Mouse (Mus musculus): Measurements from ENCODE around the gene Bik. TPM values are rescaled to one million over a fixed set of nuclear protein-coding genes. Genes with fewer than 3 reads are reported as not detected.

The Bik gene
- polyA plus RNA-seq, 1 experiment: 3.7 TPM

- Histone ChIP-seq H3K4me3 (ENCODE audit: low read depth, low read length) (no peak overlapping the region), H3K36me3 (ENCODE audit: control insufficient read depth, insufficient read depth, low read length, poor library complexity, severe bottlenecking) (peaks cover 25% of the 10 kb centered on the region), H3K9me3 (replicated peaks; ENCODE audit: control insufficient read depth, insufficient read depth, low read length, poor library complexity, severe bottlenecking) (no peaks in the 10 kb centered on the region), H3K9ac (ENCODE audit: low read depth, poor library complexity, severe bottlenecking) (no peak overlapping the region), H3K27ac (ENCODE audit: insufficient read depth, low read length) (no peak overlapping the region), H3K27me3 (ENCODE audit: control insufficient read depth, insufficient read depth, low read length, poor library complexity, severe bottlenecking) (no peaks in the 10 kb centered on the region), H3K4me1 (ENCODE audit: control insufficient read depth, insufficient read depth, low read length) (no peaks in the 10 kb centered on the region)
- TF ChIP-seq EP300 (IDR thresholded peaks at IDR 0.05; ENCODE audit: insufficient read depth, low read depth, low read length) (no peak), CTCF (IDR thresholded peaks at IDR 0.05; ENCODE audit: low read depth, low read length) (no peak), POLR2A (IDR thresholded peaks at IDR 0.05; ENCODE audit: insufficient read depth, low read length) (no peak)
Measured at GRCm38 (mm10) chr15:83584741-83585220, 58.1 kb downstream of the Bik start.

GRCm38 (mm10) chr15:83590841-83591240 is 64.2 kb downstream of the Bik start:
- H3K27me3 ChIP-seq (ENCODE audit: control insufficient read depth, insufficient read depth, low read length, poor library complexity, severe bottlenecking): no peaks in the 10 kb centered on the region
- no peaks in the 10 kb centered on the region for H3K9me3 ChIP-seq (replicated peaks; ENCODE audit: control insufficient read depth, insufficient read depth, low read length, poor library complexity, severe bottlenecking)
- H3K27ac ChIP-seq (ENCODE audit: insufficient read depth, low read length): no peak overlapping the region
- no peaks in the 10 kb centered on the region for H3K4me1 ChIP-seq (ENCODE audit: control insufficient read depth, insufficient read depth, low read length)
- H3K36me3 ChIP-seq (ENCODE audit: control insufficient read depth, insufficient read depth, low read length, poor library complexity, severe bottlenecking): peaks cover 8% of the 10 kb centered on the region
- no peak overlapping the region for H3K9ac ChIP-seq (ENCODE audit: low read depth, poor library complexity, severe bottlenecking)
- TF ChIP-seq CTCF (IDR thresholded peaks at IDR 0.05; ENCODE audit: low read depth, low read length) (no peak), POLR2A (IDR thresholded peaks at IDR 0.05; ENCODE audit: insufficient read depth, low read length) (no peak), EP300 (IDR thresholded peaks at IDR 0.05; ENCODE audit: insufficient read depth, low read depth, low read length) (no peak)
- H3K4me3 ChIP-seq (ENCODE audit: low read depth, low read length): no peak overlapping the region

GRCm38 (mm10) chr15:83591758-83592157 is 65.1 kb downstream of the Bik start:
- no peak overlapping the region for H3K9ac ChIP-seq (ENCODE audit: low read depth, poor library complexity, severe bottlenecking)
- H3K27ac ChIP-seq (ENCODE audit: insufficient read depth, low read length): no peak overlapping the region
- TF ChIP-seq POLR2A (IDR thresholded peaks at IDR 0.05; ENCODE audit: insufficient read depth, low read length) (no peak), EP300 (IDR thresholded peaks at IDR 0.05; ENCODE audit: insufficient read depth, low read depth, low read length) (no peak), CTCF (IDR thresholded peaks at IDR 0.05; ENCODE audit: low read depth, low read length) (no peak)
- no peaks in the 10 kb centered on the region; the same call in 1 of the 2 replicates for H3K36me3 ChIP-seq (ENCODE audit: control insufficient read depth, insufficient read depth, low read length, poor library complexity, severe bottlenecking)
- no peaks in the 10 kb centered on the region for H3K9me3 ChIP-seq (replicated peaks; ENCODE audit: control insufficient read depth, insufficient read depth, low read length, poor library complexity, severe bottlenecking)
- H3K4me3 ChIP-seq (ENCODE audit: low read depth, low read length): no peak overlapping the region
- no peaks in the 10 kb centered on the region for H3K4me1 ChIP-seq (ENCODE audit: control insufficient read depth, insufficient read depth, low read length)
- H3K27me3 ChIP-seq (ENCODE audit: control insufficient read depth, insufficient read depth, low read length, poor library complexity, severe bottlenecking): no peaks in the 10 kb centered on the region

- Histone ChIP-seq H3K27me3 (ENCODE audit: control insufficient read depth, insufficient read depth, low read length, poor library complexity, severe bottlenecking) (no peaks in the 10 kb centered on the region), H3K4me1 (ENCODE audit: control insufficient read depth, insufficient read depth, low read length) (no peaks in the 10 kb centered on the region), H3K9me3 (replicated peaks; ENCODE audit: control insufficient read depth, insufficient read depth, low read length, poor library complexity, severe bottlenecking) (no peaks in the 10 kb centered on the region), H3K36me3 (ENCODE audit: control insufficient read depth, insufficient read depth, low read length, poor library complexity, severe bottlenecking) (no peaks in the 10 kb centered on the region), H3K27ac (ENCODE audit: insufficient read depth, low read length) (no peak overlapping the region), H3K4me3 (ENCODE audit: low read depth, low read length) (no peak overlapping the region), H3K9ac (ENCODE audit: low read depth, poor library complexity, severe bottlenecking) (0 out of 2 replicates have a peak overlapping the region, but pooled peaks have one; percentile 72)
- no peak for TF ChIP-seq POLR2A (IDR thresholded peaks at IDR 0.05; ENCODE audit: insufficient read depth, low read length)
- TF ChIP-seq EP300 (IDR thresholded peaks at IDR 0.05; ENCODE audit: insufficient read depth, low read depth, low read length): no peak
- TF ChIP-seq CTCF (IDR thresholded peaks at IDR 0.05; ENCODE audit: low read depth, low read length): no peak
Measured at GRCm38 (mm10) chr15:83592260-83593188, 65.9 kb downstream of the Bik start.

GRCm38 (mm10) chr15:83593189-83593585 is 66.5 kb downstream of the Bik start:
- Histone ChIP-seq H3K9ac (ENCODE audit: low read depth, poor library complexity, severe bottlenecking) (0 out of 2 replicates have a peak overlapping the region, but pooled peaks have one; percentile 72), H3K4me3 (ENCODE audit: low read depth, low read length) (no peak overlapping the region), H3K9me3 (replicated peaks; ENCODE audit: control insufficient read depth, insufficient read depth, low read length, poor library complexity, severe bottlenecking) (no peaks in the 10 kb centered on the region), H3K36me3 (ENCODE audit: control insufficient read depth, insufficient read depth, low read length, poor library complexity, severe bottlenecking) (no peaks in the 10 kb centered on the region), H3K27ac (ENCODE audit: insufficient read depth, low read length) (no peak overlapping the region), H3K4me1 (ENCODE audit: control insufficient read depth, insufficient read depth, low read length) (no peaks in the 10 kb centered on the region), H3K27me3 (ENCODE audit: control insufficient read depth, insufficient read depth, low read length, poor library complexity, severe bottlenecking) (no peaks in the 10 kb centered on the region)
- no peak for TF ChIP-seq POLR2A (IDR thresholded peaks at IDR 0.05; ENCODE audit: insufficient read depth, low read length)
- TF ChIP-seq CTCF (IDR thresholded peaks at IDR 0.05; ENCODE audit: low read depth, low read length): no peak
- no peak for TF ChIP-seq EP300 (IDR thresholded peaks at IDR 0.05; ENCODE audit: insufficient read depth, low read depth, low read length)

Data from ES-Bruce4 (cell line).